Mouse (Mus musculus): ENCODE measurements at regions not wholly inside any gene's neighbourhood (a gene's known extent, or its start where the extent isn't known, plus 50 kb on each side); places are given as distances from the start of the nearest gene placed in this dataset.

DNA sequence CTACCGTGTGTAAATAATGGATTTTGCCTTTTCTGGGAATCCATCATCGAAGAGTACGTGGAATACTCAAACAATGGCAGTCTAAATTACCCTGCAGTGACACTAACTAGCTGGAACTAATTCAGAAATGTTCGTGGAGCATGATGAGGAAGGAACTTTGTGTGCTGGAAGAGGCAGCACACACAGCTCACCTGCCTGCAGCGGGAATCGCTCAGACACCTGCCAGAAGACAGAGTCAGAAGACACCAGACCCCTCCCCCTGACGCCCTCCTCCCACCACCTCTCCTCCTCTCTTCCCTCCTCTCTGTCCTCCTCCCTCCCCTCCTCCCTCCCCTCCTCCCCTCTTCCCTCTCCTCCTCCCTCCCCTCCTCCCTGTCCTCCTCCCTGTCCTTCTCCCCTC, 235.4 kb downstream of the Mtx2 start:
- no peak for DNase-seq (ENCODE audit: low read depth in 2 of 2, low spot score in 2 of 2)

- no peak for DNase-seq (ENCODE audit: low read depth in 2 of 2, low spot score in 2 of 2)
These were observed 236.0 kb downstream of the Mtx2 start for GRCm38 (mm10) chr2:75061456-75062188.

DNA sequence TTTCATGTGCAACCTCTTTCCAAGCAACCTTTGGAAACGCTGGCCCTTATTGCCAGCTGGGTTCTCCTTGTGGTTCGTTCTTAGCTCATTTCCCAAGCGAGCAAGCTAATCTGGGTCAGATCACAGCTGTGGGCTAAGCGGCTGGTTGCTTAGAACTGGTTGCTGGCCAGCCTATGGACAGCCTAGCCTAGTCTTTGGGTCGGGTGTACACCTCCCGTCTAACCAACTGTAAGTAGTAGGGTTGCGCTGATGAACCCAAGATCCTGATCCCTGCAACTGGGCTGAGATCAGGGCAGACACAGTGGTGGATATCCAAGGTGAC, 236.5 kb downstream of the Mtx2 start:
- DNase-seq (ENCODE audit: low read depth in 2 of 2, low spot score in 2 of 2) = no peak

DNA sequence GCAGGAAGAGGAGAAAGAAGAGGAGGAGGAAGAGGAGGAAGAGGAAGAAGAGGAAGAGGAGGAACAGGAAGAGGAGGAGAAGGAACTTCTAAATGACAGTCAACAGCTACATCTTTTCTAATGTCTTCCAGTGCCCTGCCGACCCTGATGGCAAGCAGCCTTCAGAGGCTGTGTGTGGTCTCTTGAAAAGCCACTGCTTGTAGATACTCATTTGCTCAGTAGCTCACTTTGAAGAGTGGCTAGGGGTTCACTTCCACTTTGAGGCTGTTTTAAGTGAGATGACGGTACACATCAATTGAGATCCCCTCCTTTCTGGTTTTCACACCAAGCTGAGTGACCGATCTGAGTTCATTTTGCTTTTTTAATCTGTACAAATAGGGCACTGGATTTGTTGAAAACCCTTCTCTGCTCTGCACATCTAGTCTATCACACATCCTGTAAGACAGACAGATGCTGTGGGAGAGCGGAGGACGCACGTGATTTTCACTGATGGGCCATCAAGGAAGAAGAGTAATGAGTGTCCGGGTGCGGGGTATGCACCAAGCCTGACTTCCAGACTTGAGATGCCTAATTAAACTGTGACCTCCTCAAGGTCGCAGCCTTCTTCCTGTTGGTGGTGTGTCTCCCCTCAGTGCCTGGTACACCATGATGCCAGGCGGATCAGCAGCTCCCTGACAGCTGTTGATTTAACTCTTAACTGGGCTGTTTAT, 239.0 kb downstream of the Mtx2 start:
- peak in 1 of 2 experiments; percentile 25 for DNase-seq (ENCODE audit: low read depth in 2 of 2, low spot score in 2 of 2)

GRCm38 (mm10) chr2:75065304-75065703, 239.7 kb downstream of the Mtx2 start:
- no peak for DNase-seq (ENCODE audit: low read depth in 2 of 2, low spot score in 2 of 2)

DNA sequence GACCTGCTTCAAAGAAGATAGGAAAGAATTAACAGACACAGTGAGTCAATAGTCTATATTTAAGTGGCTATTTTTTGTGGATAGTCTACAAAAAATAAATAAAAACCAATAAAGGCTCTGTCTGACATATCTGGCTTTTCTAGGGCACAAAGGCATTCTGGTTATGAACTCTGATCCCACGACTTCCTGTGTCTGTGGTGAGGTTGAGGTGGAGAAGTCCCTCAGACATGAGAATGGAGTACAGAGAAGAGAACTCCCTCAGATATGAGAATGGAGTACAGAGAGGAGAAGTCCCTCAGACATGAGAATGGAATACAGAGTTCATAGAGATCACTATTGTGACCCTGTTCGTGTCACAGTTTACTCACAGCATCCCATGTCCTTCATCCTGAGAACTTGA, 243.7 kb downstream of the Mtx2 start:
- DNase-seq (ENCODE audit: low read depth in 2 of 2, low spot score in 2 of 2) = peak; percentile 29 to 56

GRCm38 (mm10) chr2:75072021-75072420, 246.4 kb downstream of the Mtx2 start:
- no peak for DNase-seq (ENCODE audit: low read depth in 2 of 2, low spot score in 2 of 2)

- DNase-seq (ENCODE audit: low read depth in 2 of 2, low spot score in 2 of 2) = peak in 1 of 2 experiments; percentile 34
These were observed 246.9 kb downstream of the Mtx2 start for GRCm38 (mm10) chr2:75072471-75072870.

DNA sequence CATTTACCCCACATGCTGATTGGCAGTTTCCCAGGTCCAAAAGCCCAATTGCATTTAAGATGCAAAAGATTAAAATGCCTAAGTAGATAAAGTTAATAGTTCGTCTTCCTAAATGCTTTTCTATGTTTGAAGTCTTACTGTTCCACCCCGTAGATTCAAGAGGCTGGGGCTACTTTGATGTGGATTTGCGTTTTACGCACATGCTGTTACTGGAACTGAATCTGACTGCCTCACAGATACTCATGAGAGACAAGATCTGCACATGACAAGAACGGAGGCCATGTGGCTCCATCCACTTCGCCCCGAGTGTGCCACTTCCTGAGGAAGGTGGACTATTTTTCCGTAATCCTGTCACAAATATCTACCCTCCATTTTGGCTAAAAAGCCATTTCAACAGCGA, 247.6 kb downstream of the Mtx2 start:
- DNase-seq (ENCODE audit: low read depth in 2 of 2, low spot score in 2 of 2) = peak; percentile 78 to 82

- no peak for DNase-seq (ENCODE audit: low read depth in 2 of 2, low spot score in 2 of 2)
These were observed 261.6 kb downstream of the Mtx2 start for GRCm38 (mm10) chr2:75087164-75087563.

GRCm38 (mm10) chr2:75089186-75089585, 263.6 kb downstream of the Mtx2 start:
- no peak for DNase-seq (ENCODE audit: low read depth in 2 of 2, low spot score in 2 of 2)

DNA sequence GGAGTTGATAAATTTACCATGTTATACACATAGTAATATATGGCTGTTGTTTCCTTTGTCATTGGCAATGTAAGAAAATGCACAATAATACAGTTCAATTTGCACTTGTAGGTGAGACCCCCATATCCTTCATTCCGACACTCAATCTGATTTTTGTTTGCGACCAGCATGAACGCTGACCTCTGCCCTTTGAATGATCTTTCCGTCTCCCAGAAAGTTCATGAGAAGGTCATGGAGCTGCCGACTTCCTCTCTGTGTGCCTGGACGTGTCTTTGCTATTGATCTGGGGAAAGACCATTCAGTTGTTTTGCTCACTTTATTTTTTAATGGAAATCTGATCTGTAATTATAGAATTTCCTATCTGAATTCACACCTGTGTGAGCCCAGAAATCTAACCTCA, 264.0 kb downstream of the Mtx2 start:
- DNase-seq (ENCODE audit: low read depth in 2 of 2, low spot score in 2 of 2) = no peak

DNA sequence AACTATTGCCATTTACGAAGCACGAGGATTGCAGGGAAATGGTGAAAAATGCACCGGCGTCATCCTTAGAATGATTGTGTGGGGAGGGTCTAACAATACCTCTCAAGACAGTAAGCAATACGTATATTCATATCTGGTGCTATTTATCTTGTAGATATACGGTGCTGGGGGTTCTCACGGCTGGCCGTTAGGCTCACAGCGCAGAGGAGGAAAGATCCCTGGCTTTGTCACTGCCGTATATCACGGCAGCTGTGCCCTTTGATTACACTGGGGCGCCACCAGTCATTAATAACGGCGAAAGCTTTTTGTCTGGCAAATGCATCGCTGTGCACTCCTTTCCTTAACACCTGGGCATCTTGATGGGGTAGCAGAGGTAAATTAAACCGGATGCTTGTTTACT, 264.8 kb downstream of the Mtx2 start:
- no peak for DNase-seq (ENCODE audit: low read depth in 2 of 2, low spot score in 2 of 2)

DNA sequence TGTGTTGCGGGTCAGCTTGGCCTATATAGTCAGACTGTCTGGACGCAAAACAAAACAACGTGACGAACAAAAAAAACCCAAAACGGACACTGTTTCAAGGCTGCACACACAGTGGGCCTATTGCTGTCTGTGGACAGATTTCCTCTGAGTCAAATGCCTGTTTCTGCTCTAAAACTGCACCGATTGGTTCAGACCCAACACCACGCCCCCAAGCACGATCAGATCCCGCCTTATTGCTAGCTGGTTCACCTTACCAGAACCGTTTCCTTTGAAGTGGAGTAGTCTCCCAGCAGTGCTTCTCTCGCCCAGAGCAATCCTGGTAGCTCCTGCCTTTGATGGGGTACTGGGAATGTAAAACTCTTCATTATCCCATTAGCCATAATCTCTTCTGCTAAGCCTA, 275.9 kb downstream of the Mtx2 start:
- peak; percentile 10 to 21 for DNase-seq (ENCODE audit: low read depth in 2 of 2, low spot score in 2 of 2)

DNA sequence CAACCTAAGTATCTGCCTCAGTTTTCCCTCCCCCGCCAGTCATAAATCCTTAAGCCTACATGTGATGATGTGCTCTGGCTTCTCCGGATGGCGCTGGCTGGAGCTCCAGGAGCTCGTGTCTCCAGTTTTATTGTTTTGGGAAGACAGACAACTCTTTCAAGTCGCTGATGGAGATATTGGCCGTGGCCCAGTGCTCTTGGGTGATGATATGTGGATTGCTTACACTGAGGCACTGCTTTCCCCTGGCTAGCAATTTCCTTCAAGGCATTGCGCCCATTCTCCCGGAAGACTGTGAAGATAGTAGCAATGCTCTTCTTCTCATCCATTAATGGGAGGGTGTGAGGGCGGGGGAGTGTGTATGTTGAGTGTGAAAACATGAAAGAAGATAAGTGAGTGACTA, 287.1 kb downstream of the Mtx2 start:
- DNase-seq (ENCODE audit: low read depth in 2 of 2, low spot score in 2 of 2) = no peak

- no peak for DNase-seq (ENCODE audit: low read depth in 2 of 2, low spot score in 2 of 2)
These were observed 288.8 kb downstream of the Mtx2 start for GRCm38 (mm10) chr2:75114375-75114774.

DNA sequence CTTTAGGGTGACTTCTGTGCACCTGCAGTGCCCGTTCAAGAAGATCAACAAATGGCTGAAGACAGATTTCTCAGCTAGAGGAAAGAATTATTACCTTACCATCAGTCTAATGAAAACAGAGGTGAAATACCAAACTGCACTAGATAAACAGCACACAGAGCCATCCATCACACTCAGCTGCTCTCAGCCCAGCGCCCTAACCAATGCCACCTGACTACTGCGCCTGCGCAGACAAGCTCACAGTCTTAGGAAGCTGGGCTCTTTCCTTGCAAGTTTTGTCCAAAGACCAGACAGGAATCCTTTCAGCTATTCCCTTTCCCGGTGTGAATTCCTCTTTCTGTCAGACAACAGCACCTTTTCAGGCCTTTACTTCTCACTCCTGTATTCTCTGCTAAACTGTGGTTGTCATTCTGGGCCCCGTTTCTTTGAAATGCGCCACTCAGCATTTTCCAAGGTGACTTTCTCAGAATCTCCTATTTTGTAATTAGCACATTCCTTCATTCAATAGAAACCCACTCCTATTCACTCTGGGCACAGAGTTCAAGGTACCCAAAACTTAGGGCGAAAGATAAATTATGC, 292.8 kb downstream of the Mtx2 start:
- no peak for DNase-seq (ENCODE audit: low read depth in 2 of 2, low spot score in 2 of 2)

GRCm38 (mm10) chr2:75119599-75119998, 294.0 kb downstream of the Mtx2 start:
- no peak for DNase-seq (ENCODE audit: low read depth in 2 of 2, low spot score in 2 of 2)

DNA sequence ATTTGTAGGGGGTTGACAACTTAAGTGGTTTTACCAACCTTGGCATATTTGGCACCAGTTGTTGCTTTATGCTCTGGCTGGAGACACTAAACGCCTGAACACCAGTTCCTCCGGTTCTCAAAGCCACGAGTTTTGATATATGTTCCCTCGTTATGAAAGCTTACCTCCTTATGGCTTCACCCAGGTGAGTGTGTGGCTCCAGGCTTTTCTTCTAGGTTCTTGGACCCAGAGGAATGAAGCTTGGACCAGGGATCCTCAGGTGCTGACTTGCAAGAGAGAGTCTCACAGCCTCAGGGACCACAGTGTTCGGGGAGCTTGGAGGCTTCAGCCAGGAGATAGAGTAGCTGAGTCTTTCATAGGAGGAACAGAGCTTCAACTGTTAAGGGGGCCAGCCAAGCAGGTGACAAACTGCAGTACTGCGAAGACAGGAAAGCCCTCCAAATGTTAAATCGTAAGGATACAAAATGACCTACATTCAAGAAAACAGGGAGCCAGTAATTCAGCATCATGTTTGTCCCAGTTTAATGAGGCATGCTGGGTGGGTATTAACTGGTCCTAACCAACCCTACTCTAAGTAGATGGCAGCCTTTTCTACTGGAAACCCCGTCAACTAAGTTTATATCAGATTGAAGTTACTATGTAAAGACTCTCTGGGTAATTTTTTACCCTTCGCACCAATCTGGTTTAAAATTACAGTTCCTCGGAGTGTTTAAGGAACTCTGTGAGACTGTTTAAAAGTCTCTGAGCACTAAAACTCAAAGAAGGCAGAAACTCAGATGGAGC, 307.9 kb downstream of the Mtx2 start:
- no peak for DNase-seq (ENCODE audit: low read depth in 2 of 2, low spot score in 2 of 2)

- no peak for DNase-seq (ENCODE audit: low read depth in 2 of 2, low spot score in 2 of 2)
These were observed 311.0 kb downstream of the Mtx2 start for GRCm38 (mm10) chr2:75136618-75137017.

GRCm38 (mm10) chr2:75137133-75137982, 311.8 kb downstream of the Mtx2 start:
- no peak for DNase-seq (ENCODE audit: low read depth in 2 of 2, low spot score in 2 of 2)

Data from CD8-positive naive resting alpha-beta T cell, adult 2 months (primary cell).